Comparison of ENCODE assay signal across 30 mouse cellular contexts in the genomic region with DNA sequence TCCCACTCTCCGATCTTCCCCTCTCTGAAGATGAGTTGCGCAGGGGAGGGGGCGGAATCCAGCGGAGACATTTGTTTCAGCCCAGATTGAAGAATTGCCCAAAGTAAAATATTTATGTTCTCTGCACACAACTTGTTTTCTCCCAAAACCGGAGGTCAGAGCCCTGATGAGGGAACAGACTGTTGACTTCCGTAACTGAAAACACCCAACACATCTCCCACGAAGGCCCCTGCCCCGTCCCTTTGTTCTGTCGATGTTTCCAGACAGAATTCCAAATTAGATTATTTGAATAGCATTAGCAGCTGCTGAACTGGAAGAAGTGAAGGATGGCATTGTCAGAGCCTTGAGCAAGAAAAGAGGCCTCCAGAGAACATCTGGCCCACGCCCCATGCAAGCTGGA. TPM values are rescaled to one million over a fixed set of nuclear protein-coding genes. Genes with fewer than 3 reads are reported as not detected.
DNase-seq lines count a peak whose midpoint lies in the region; ATAC-seq lines count a peak whose summit lies in the region.
"Had no signal": no experiment of that assay in that cellular context is flagged by ENCODE, and none has a peak within 500 bp of the region (broad histone marks: within the 10 kb centered on the region; RNA-seq: fewer than 3 reads in every experiment).

No protein-coding gene starts in this region.

- H3K27me3 ChIP-seq in hindbrain, embryonic 12.5 days, result no peaks in the 10 kb centered on the region
- H3K27me3 ChIP-seq in hindbrain, embryonic 13.5 days, result no peaks in the 10 kb centered on the region
- H3K27me3 ChIP-seq in midbrain, embryonic 10.5 days (ENCODE audit: low read depth, poor library complexity, severe bottlenecking), result no peaks in the 10 kb centered on the region
- no peaks in the 10 kb centered on the region for H3K27me3 ChIP-seq in midbrain, embryonic 15.5 days (replicated peaks)
- no peaks in the 10 kb centered on the region for H3K27me3 ChIP-seq in heart, embryonic 11.5 days (ENCODE audit: control insufficient read depth, insufficient read depth, low read length)
- H3K27me3 ChIP-seq: embryonic facial prominence, embryonic 12.5 days; heart, embryonic 12.5 days; limb, embryonic 12.5 days; lung, embryonic 15.5 days; midbrain, embryonic 13.5 days; neural tube, embryonic 12.5 days had no signal

- H3K9me3 ChIP-seq in hindbrain, embryonic 12.5 days (replicated peaks), result no peaks in the 10 kb centered on the region
- H3K9me3 ChIP-seq in hindbrain, embryonic 13.5 days, result no peaks in the 10 kb centered on the region
- H3K9me3 ChIP-seq in midbrain, embryonic 10.5 days (replicated peaks), result no peaks in the 10 kb centered on the region
- no peaks in the 10 kb centered on the region for H3K9me3 ChIP-seq in midbrain, embryonic 15.5 days
- 0 out of 2 replicates have a peak, but pooled peaks cover 4% of the 10 kb centered on the region for H3K9me3 ChIP-seq in heart, embryonic 11.5 days (replicated peaks; ENCODE audit: control insufficient read depth, low read length)
- H3K9me3 ChIP-seq: embryonic facial prominence, embryonic 12.5 days; limb, embryonic 12.5 days; lung, embryonic 15.5 days; midbrain, embryonic 13.5 days; neural tube, embryonic 12.5 days had no signal

- H3K4me3 ChIP-seq in hindbrain, embryonic 12.5 days, result no peak overlapping the region
- no peak overlapping the region for H3K4me3 ChIP-seq in hindbrain, embryonic 13.5 days
- H3K4me3 ChIP-seq in midbrain, embryonic 10.5 days, result no peak overlapping the region
- H3K4me3 ChIP-seq in midbrain, embryonic 15.5 days, result no peak overlapping the region
- no peak overlapping the region for H3K4me3 ChIP-seq in heart, embryonic 11.5 days (ENCODE audit: low read depth, low read length)
- H3K4me3 ChIP-seq: embryonic facial prominence, embryonic 12.5 days; gastrocnemius, adult 2 months; heart, embryonic 12.5 days; layer of hippocampus, adult 2 months; left cerebral cortex, adult 2 months; limb, embryonic 12.5 days; lung, embryonic 15.5 days; midbrain, embryonic 13.5 days; neural tube, embryonic 12.5 days had no signal

- 0 out of 2 replicates have a peak, but pooled peaks have one; percentile 22 for ATAC-seq in hindbrain, embryonic 12.5 days (ENCODE audit: low FRiP score)
- ATAC-seq in hindbrain, embryonic 13.5 days (ENCODE audit: low FRiP score), result no peak
- no peak for ATAC-seq in midbrain, embryonic 15.5 days (replicated peaks)
- ATAC-seq in heart, embryonic 11.5 days (replicated peaks; ENCODE audit: insufficient number of reproducible peaks, low FRiP score, low TSS enrichment), result no peak
- ATAC-seq: forebrain, embryonic 16.5 days; intestine, postnatal 0 days; midbrain, embryonic 13.5 days had no signal

- DNase-seq in midbrain, embryonic 10.5 days (ENCODE audit: low spot score), result no peak
- peak; percentile 21 for DNase-seq in embryo, embryonic 11 days
- DNase-seq in retina, postnatal 1 day, result peak; percentile 64
- DNase-seq: adrenal gland, postnatal 25 days; B cell, adult 2 months; cerebellum, adult 18-20 months; cerebellum, postnatal 10 days; gastrocnemius, adult 2 months; gastrocnemius, postnatal 36 days; heart, adult 18-20 months; heart, postnatal 4 days; kidney, postnatal 25 days; spleen, adult 18-20 months; thymus, adult 18-20 months; thymus, postnatal 25 days had no signal

- peaks cover 11% of the 10 kb centered on the region for H3K4me1 ChIP-seq in hindbrain, embryonic 12.5 days
- peaks cover 12% of the 10 kb centered on the region for H3K4me1 ChIP-seq in hindbrain, embryonic 13.5 days (replicated peaks)
- H3K4me1 ChIP-seq in midbrain, embryonic 10.5 days, result peaks cover 14% of the 10 kb centered on the region
- 0 out of 2 replicates have a peak, but pooled peaks cover 9% of the 10 kb centered on the region for H3K4me1 ChIP-seq in midbrain, embryonic 15.5 days
- no peaks in the 10 kb centered on the region for H3K4me1 ChIP-seq in heart, embryonic 11.5 days (ENCODE audit: control insufficient read depth, insufficient read depth, low read length)
- H3K4me1 ChIP-seq: heart, embryonic 12.5 days; limb, embryonic 12.5 days; lung, embryonic 15.5 days had no signal

- no peak overlapping the region for H3K4me2 ChIP-seq in hindbrain, embryonic 12.5 days (replicated peaks)
- H3K4me2 ChIP-seq in hindbrain, embryonic 13.5 days, result no peak overlapping the region
- H3K4me2 ChIP-seq in midbrain, embryonic 15.5 days, result no peak overlapping the region
- no peak overlapping the region for H3K4me2 ChIP-seq in heart, embryonic 11.5 days
- H3K4me2 ChIP-seq: embryonic facial prominence, embryonic 12.5 days; heart, embryonic 12.5 days; limb, embryonic 12.5 days; lung, embryonic 15.5 days; midbrain, embryonic 13.5 days; neural tube, embryonic 12.5 days had no signal

- peak overlapping the region; percentile 30; the same call in 1 of the 2 replicates for H3K27ac ChIP-seq in hindbrain, embryonic 12.5 days
- no peak overlapping the region for H3K27ac ChIP-seq in hindbrain, embryonic 13.5 days
- H3K27ac ChIP-seq in midbrain, embryonic 10.5 days (replicated peaks), result peak overlapping the region; percentile 53; the same call in 1 of the 2 replicates
- H3K27ac ChIP-seq in midbrain, embryonic 15.5 days, result no peak overlapping the region
- H3K27ac ChIP-seq in heart, embryonic 11.5 days (ENCODE audit: low read depth, low read length), result no peak overlapping the region
- H3K27ac ChIP-seq: gastrocnemius, adult 2 months; layer of hippocampus, adult 2 months; left cerebral cortex, adult 2 months; limb, embryonic 12.5 days; lung, embryonic 15.5 days; midbrain, embryonic 13.5 days; neural tube, embryonic 12.5 days had no signal

- no peak overlapping the region for H3K9ac ChIP-seq in hindbrain, embryonic 12.5 days
- no peak overlapping the region for H3K9ac ChIP-seq in hindbrain, embryonic 13.5 days
- no peak overlapping the region for H3K9ac ChIP-seq in midbrain, embryonic 15.5 days
- no peak overlapping the region for H3K9ac ChIP-seq in heart, embryonic 11.5 days (ENCODE audit: low read depth, low read length)
- H3K9ac ChIP-seq: embryonic facial prominence, embryonic 12.5 days; heart, embryonic 12.5 days; limb, embryonic 12.5 days; lung, embryonic 15.5 days; midbrain, embryonic 13.5 days; neural tube, embryonic 12.5 days had no signal

- H3K36me3 ChIP-seq in hindbrain, embryonic 12.5 days, result no peaks in the 10 kb centered on the region
- no peaks in the 10 kb centered on the region for H3K36me3 ChIP-seq in hindbrain, embryonic 13.5 days
- no peaks in the 10 kb centered on the region for H3K36me3 ChIP-seq in midbrain, embryonic 10.5 days
- no peaks in the 10 kb centered on the region for H3K36me3 ChIP-seq in midbrain, embryonic 15.5 days (replicated peaks)
- no peaks in the 10 kb centered on the region for H3K36me3 ChIP-seq in heart, embryonic 11.5 days (ENCODE audit: control insufficient read depth, insufficient read depth, low read length)
- H3K36me3 ChIP-seq: embryonic facial prominence, embryonic 12.5 days; heart, embryonic 12.5 days; limb, embryonic 12.5 days; lung, embryonic 15.5 days; midbrain, embryonic 13.5 days; neural tube, embryonic 12.5 days had no signal

- 35% methylated on average over 10 of the region's 10 CpGs for WGBS in hindbrain, embryonic 12.5 days
- WGBS in hindbrain, embryonic 13.5 days, result 29% methylated on average over 10 of the region's 10 CpGs
- 64% methylated on average over 10 of the region's 10 CpGs for WGBS in midbrain, embryonic 10.5 days
- 42% methylated on average over 10 of the region's 10 CpGs for WGBS in midbrain, embryonic 15.5 days
- 85% methylated on average over 10 of the region's 10 CpGs for WGBS in heart, embryonic 11.5 days (ENCODE audit: insufficient replicate concordance)

RNA-seq across cellular contexts. Expression of gene Ajap1, which starts 33.2 kb away (rescaled TPM):
- 4.6 and 6.3 TPM in 2 replicates for polyA plus RNA-seq in hindbrain, embryonic 12.5 days (2016; fragmentation: Nextera tagmentation; extraction: Ambion mirVana)
- polyA plus RNA-seq in hindbrain, embryonic 13.5 days (2015; fragmentation: Nextera tagmentation; extraction: Ambion mirVana), result 19.5 TPM in 2 replicates
- 2.2 and 2.4 TPM in 2 replicates for polyA plus RNA-seq in midbrain, embryonic 10.5 days (2016; fragmentation: Nextera tagmentation; extraction: Ambion mirVana)
- 12.3 and 13.2 TPM in 2 replicates for polyA plus RNA-seq in midbrain, embryonic 15.5 days (2015; fragmentation: Nextera tagmentation; extraction: Ambion mirVana)
- polyA plus RNA-seq in heart, embryonic 11.5 days (2014; fragmentation: Nextera tagmentation; extraction: Ambion mirVana), result 0.17 and 0.27 TPM in 2 replicates
- polyA plus RNA-seq: heart, postnatal 0 days had no signal

Comparison
In these comparisons a context has a peak if more than half of its experiments do, and no peak if none do; other contexts are left out.
1. H3K27ac ChIP-seq: peak in hindbrain, embryonic 12.5 days (single experiment) and midbrain, embryonic 10.5 days (single experiment); none in hindbrain, embryonic 13.5 days (single experiment), midbrain, embryonic 15.5 days (single experiment) and heart, embryonic 11.5 days (single experiment).